Mouse (Mus musculus): ENCODE data around the gene Tifab.

DNA sequence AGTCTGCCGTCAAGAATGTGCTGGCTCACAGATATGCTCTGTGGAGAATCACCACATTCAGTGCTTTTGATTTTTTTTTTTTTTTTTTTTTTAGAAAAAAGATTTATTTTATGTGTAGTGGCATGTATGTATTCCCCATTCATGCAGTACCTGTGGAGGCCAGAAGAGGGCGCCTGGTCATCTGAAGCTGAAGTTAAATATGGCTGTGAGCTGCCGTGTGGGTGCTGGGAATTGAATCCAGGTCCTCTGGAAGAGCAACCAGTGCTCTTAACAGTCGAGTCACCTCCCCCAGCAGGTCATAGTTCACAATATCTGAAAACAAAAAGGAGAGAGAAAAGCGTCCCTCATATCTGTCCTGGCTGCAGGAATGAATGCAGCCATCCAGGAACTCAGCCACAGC lies 11.0 kb upstream of the Tifab start:
- peak; percentile 54; the same call in 1 of the 2 replicates for TF ChIP-seq CTCF (IDR thresholded peaks at IDR 0.05; ENCODE audit: control insufficient read depth, insufficient read depth, insufficient replicate concordance, low read depth, low read length)
- no peak for TF ChIP-seq POLR2A (IDR thresholded peaks at IDR 0.05; ENCODE audit: control insufficient read depth, low read depth, low read length)
